Mouse (Mus musculus) yolk sac, embryonic 10.5 days (tissue): ENCODE measurements around the gene Slc35b2.

ENCODE experiments used
- DNase-seq: peaks from one replicate; pipeline ENCODE4 v3.0.0-alpha.2; 2017; ENCODE audit warnings: low spot score

Slc35b2 gene

DNA sequence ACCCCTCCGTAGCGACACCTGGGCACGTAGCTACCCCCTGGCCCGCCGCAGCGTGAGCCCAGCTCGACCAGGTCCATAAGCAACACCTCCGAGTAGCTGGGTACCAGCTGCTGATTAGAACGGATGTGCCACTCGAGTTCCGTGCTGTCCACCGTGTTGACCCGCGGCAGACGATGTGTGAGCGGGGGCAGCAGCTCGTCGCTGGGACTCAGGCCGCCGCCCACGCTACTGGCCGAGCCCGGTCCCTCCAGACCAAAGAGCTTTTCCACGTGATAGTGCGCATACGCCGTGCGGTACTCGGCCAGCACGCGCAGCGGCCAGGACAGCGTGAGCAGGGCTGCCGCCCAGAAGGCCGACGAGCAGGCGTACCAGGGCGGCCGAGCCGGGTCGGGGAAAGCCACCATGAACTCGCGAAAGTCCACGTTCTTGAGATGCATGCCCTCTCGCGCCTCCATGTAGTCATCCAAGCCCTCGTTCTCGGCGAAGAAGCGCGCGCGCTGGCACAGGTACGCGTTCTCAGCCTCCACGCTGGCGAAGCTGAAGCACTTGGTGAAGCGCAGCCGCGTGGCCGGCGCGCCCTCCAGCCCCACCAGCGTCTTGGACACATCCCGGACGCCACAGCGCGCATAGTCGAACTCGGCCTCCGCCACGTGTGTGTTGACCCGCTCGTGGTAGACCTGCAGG is 18.3 kb upstream of the Slc35b2 start:
- no peak for DNase-seq

- no peak for DNase-seq
Observed at GRCm38 (mm10) chr17:45546941-45547340, 16.7 kb upstream of the Slc35b2 start.

- no peak for DNase-seq
Observed at GRCm38 (mm10) chr17:45547461-45548190, 16.0 kb upstream of the Slc35b2 start.

- no peak for DNase-seq
Observed at GRCm38 (mm10) chr17:45548541-45549512, 14.8 kb upstream of the Slc35b2 start.

GRCm38 (mm10) chr17:45549617-45550181 is 14.0 kb upstream of the Slc35b2 start, which contains the start of gene Tmem151b:
Tmem151b (minus strand) TSS chr17:45549677.
- no peak for DNase-seq

DNA sequence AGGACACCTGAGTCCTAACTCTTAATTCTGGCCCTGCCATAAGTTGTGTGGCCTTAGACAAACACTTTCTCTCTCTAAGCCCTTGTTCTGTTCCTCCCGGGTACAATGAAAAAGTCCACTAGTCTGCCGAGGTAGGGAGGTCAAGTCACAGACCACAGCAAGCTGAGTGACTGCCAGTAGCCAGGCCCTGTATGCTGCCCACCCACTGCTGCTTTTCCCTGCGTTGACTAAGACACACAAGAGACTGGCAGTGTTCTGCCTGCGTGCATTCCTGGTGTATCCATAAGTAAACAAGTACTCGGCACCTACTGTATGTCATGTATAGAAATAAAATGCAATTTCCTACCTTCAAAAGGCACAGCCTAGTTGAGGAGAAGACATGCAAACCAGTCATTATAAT is 13.4 kb upstream of the Slc35b2 start:
- DNase-seq, result no peak

DNA sequence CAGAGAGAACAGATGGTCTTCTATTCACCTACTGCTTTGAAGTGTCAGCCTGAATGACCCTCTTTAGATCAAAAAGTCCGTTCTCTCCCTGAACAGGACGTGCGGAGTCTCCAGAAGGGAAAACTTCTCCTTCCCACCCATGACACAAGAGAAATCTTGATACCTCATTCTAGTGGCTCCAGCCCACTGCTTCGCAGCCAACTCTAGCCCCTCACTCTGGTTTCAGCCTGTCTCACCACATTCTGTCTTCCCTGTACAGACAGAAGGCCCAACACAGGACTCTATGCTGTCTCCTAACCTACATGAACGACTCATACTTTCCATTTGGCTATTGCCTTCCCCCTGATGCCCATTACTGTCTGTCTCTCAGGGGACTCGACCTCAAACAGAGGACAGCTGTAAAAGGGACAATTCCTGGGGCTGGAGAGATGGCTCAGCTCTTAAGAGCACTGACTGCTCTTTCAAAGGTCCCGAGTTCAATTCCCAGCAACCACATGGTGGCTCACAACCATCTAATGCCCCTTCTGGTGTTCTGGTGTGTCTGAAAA is 12.4 kb upstream of the Slc35b2 start:
- DNase-seq, result no peak

- peak; percentile 51 for DNase-seq
Observed at GRCm38 (mm10) chr17:45551816-45552451, 11.7 kb upstream of the Slc35b2 start.

GRCm38 (mm10) chr17:45553065-45553464 is 10.6 kb upstream of the Slc35b2 start:
- DNase-seq, result no peak

GRCm38 (mm10) chr17:45554420-45554819 is 9.3 kb upstream of the Slc35b2 start:
- DNase-seq, result no peak

- DNase-seq, result peak; percentile 95
Observed at GRCm38 (mm10) chr17:45555452-45556106, 8.1 kb upstream of the Slc35b2 start, which contains the start of gene Nfkbie. Nfkbie (plus strand) TSS chr17:45555703.

- no peak for DNase-seq
Observed at GRCm38 (mm10) chr17:45556107-45556489, 7.6 kb upstream of the Slc35b2 start.

- DNase-seq, result no peak
Observed at GRCm38 (mm10) chr17:45556514-45557245, 7.0 kb upstream of the Slc35b2 start.

GRCm38 (mm10) chr17:45557246-45557824 is 6.3 kb upstream of the Slc35b2 start:
- no peak for DNase-seq

DNA sequence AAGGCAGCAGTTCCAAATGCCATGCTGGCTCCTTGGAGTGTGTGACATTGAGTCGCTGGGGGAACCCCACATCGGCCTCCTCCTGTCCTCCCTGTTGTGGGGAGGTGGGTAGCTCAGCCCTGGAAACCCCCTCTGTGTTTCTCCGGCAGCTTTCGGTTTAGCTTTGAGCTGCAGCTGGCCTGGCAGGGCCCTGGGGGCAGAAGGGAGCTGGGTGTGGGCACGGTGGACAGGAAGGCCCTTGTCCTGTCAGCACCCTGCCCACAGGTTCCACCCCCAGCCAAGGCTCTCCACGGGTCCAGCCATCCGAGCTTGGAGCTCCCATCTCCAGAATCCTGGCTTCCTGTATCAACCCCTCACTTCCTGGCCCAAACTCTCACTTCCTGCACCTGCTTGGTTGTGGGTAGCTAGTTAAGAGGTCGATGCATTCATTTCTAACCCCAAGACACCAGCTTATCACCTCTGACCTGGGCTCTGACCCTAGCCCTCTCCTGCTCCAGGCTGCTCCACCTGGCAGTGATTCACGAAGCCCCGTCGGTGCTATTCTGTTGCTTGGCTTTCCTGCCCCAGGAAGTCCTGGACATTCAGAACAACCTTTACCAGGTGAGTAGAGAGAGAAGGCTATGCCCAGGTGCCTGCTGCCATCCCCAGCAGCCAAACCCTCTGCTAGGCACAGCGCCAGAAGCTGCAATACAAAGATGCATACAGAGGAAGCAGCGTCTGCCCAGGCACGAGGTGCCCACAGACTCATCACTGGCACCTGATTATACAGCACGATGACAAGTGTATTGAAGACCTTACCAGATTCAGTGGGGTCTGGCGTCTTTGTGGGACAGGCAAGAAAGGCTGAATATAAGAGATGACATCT is 5.4 kb upstream of the Slc35b2 start:
- no peak for DNase-seq

DNA sequence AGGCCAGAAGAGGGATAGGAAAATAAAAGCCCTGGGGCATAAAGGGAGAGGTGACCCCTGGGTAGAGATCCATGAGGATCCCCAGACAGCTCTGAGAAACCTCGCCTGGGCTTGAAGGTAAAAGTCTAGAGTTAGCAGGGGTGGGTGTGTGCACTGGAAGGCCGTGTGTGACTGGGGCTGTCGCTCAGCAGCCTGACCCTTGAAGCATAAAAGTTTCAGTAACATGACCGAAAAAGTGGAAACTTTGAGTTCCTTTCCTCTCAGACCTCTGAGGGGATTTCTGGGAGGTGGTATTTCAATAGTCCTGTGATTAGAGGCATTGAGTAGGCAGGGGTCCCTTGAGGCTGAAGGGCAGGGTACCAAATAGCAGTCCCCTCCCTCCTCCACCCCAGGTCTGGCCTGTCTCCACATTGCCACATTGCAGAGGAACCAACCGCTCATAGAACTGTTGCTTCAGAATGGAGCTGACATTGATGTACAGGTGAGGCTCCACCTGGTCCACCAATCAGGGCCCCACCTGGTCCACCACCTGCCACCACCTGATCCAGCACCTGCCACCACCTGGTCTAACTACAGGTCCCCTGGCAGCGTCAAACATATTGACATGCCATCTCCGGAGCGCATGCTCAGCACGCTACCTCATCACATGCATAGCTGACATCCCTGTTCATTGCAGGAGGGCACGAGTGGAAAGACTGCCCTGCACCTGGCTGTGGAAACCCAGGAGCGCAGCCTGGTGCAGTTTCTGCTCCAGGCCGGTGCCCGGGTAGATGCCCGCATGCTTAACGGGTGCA is 3.7 kb upstream of the Slc35b2 start:
- no peak for DNase-seq

DNA sequence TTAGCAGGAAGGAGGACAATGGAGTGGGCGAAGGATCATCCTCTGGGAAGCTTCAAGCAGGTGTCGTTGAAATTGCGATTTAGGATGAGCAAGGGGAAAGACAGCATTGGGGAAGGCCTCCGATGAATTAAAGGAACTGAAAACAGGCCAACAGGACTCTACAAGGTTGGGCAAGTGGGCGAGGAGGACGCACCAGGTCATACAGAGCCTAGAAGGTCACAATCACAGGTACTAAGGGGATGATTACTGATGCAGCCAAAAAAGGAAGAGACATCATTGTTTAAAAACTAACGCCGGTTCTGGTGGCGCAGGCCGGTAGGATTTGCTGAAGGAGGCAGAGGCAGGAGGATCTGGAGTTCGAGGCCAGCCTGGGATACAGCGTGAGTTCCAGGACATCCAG is 458 bp upstream of the Slc35b2 start:
- DNase-seq, result no peak
